In the genomic region with DNA sequence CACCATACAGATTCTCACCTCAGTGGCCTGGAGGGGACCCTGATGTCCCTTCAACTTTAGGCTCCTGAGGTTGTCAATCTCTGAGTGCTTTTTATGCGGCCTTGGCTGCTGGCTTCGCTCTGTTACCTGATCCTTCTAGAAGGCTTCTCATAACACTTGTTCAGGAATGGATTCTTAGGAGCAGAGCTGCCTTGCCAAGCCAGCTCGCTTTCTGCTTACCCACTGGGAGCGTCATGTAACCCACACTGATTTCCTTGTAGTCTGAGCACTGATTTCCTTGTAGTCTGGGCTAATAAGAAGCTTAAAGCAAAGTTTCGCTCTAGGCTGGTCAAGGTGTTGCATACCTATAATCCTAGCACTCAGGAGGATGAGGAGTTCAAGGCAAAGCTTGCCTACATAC, we compare ENCODE assay signal across 29 mouse cellular contexts. TPM values are rescaled to one million over a fixed set of nuclear protein-coding genes. Genes with fewer than 3 reads are reported as not detected.
DNase-seq lines count a peak whose midpoint lies in the region; ATAC-seq and TF ChIP-seq lines count a peak whose summit lies in the region.
"Had no signal": no experiment of that assay in that cellular context is flagged by ENCODE, and none has a peak within 500 bp of the region (broad histone marks: within the 10 kb centered on the region; RNA-seq: fewer than 3 reads in every experiment).

No protein-coding gene starts in this region.

- H3K9me3 ChIP-seq in stomach, postnatal 0 days (ENCODE audit: control insufficient read depth, low read length), result no peaks in the 10 kb centered on the region
- H3K9me3 ChIP-seq: embryonic facial prominence, embryonic 15.5 days; heart, embryonic 15.5 days; hindbrain, embryonic 10.5 days; hindbrain, embryonic 13.5 days; intestine, embryonic 15.5 days had no signal

- no peaks in the 10 kb centered on the region for H3K4me1 ChIP-seq in stomach, postnatal 0 days (replicated peaks; ENCODE audit: control insufficient read depth, insufficient read depth)
- H3K4me1 ChIP-seq: embryonic facial prominence, embryonic 15.5 days; heart, embryonic 15.5 days; hindbrain, embryonic 13.5 days had no signal

- DNase-seq in gastrocnemius, adult 2 months, result peak; percentile 69
- DNase-seq in gastrocnemius, postnatal 36 days, result no peak
- DNase-seq in gastrocnemius, postnatal 14 days, result peak; percentile 12
- DNase-seq in gastrocnemius, postnatal 25 days, result peak; percentile 30
- DNase-seq in stomach, postnatal 0 days (ENCODE audit: low spot score), result no peak
- no peak for DNase-seq in urinary bladder, postnatal 14 days (ENCODE audit: low spot score)
- DNase-seq: adrenal gland, adult 8-10 months; adrenal gland, postnatal 25 days; cerebellum, adult 11-12 months; cerebellum, adult 8-10 months; cerebellum, postnatal 10 days; cerebellum, postnatal 36 days; embryo, embryonic 11 days; forebrain, postnatal 0 days; heart, postnatal 10 days; heart, postnatal 36 days; kidney, adult 18-20 months had no signal

- peak; percentile 53 for ATAC-seq in stomach, postnatal 0 days (ENCODE audit: low FRiP score, low TSS enrichment)
- ATAC-seq: CD4-positive, CD25-positive, alpha-beta regulatory T cell, adult 4 months; forebrain, embryonic 14.5 days; forebrain, postnatal 0 days; hindbrain, embryonic 16.5 days; intestine, embryonic 15.5 days had no signal

- H3K27me3 ChIP-seq in stomach, postnatal 0 days (ENCODE audit: control insufficient read depth, insufficient read depth, low read length), result no peaks in the 10 kb centered on the region
- H3K27me3 ChIP-seq: embryonic facial prominence, embryonic 15.5 days; hindbrain, embryonic 13.5 days; intestine, embryonic 15.5 days had no signal

- H3K36me3 ChIP-seq in stomach, postnatal 0 days (ENCODE audit: control insufficient read depth, insufficient read depth, low read length), result no peaks in the 10 kb centered on the region
- H3K36me3 ChIP-seq: embryonic facial prominence, embryonic 15.5 days; heart, embryonic 15.5 days; hindbrain, embryonic 10.5 days; hindbrain, embryonic 13.5 days; intestine, embryonic 15.5 days had no signal

- H3K27ac ChIP-seq in gastrocnemius, adult 2 months, result peak overlapping the region; percentile 8
- H3K27ac ChIP-seq in stomach, postnatal 0 days (replicated peaks), result peak overlapping the region; percentile 63
- H3K27ac ChIP-seq: embryonic facial prominence, embryonic 15.5 days; heart, embryonic 15.5 days; hindbrain, embryonic 10.5 days; hindbrain, embryonic 13.5 days; intestine, embryonic 15.5 days had no signal

- H3K4me2 ChIP-seq in stomach, postnatal 0 days (replicated peaks; ENCODE audit: low read depth), result no peak overlapping the region
- H3K4me2 ChIP-seq: embryonic facial prominence, embryonic 15.5 days; heart, embryonic 11.5 days; heart, embryonic 15.5 days; hindbrain, embryonic 13.5 days; intestine, embryonic 15.5 days had no signal

- no peak for TF ChIP-seq CTCF in gastrocnemius, adult 2 months (IDR thresholded peaks at IDR 0.05)
- TF ChIP-seq CTCF in stomach, postnatal 0 days (IDR thresholded peaks at IDR 0.05; ENCODE audit: low read depth), result no peak

- no peak overlapping the region for H3K9ac ChIP-seq in stomach, postnatal 0 days (ENCODE audit: low read length)
- H3K9ac ChIP-seq: embryonic facial prominence, embryonic 15.5 days; forebrain, postnatal 0 days; heart, embryonic 15.5 days; hindbrain, embryonic 13.5 days; intestine, embryonic 15.5 days had no signal

- TF ChIP-seq EP300 in stomach, postnatal 0 days (optimal IDR thresholded peaks at IDR 0.05), result no peak

- intact Hi-C loops in gastrocnemius, adult 2 months (cut with DNase I), result no loop called here
- intact Hi-C loops in gastrocnemius, postnatal 36 days (cut with DNase I), result no loop called here
- intact Hi-C loops in gastrocnemius, postnatal 14 days (cut with DNase I; ENCODE audit: low total_unique reads), result no loop called here

- WGBS in stomach, postnatal 0 days, result 66% methylated on average over 5 of the region's 5 CpGs

- no peak overlapping the region for H3K4me3 ChIP-seq in gastrocnemius, adult 2 months
- no peak overlapping the region for H3K4me3 ChIP-seq in stomach, postnatal 0 days (ENCODE audit: low read depth, low read length)
- H3K4me3 ChIP-seq: embryonic facial prominence, embryonic 15.5 days; heart, embryonic 15.5 days; hindbrain, embryonic 10.5 days; hindbrain, embryonic 13.5 days; intestine, embryonic 15.5 days had no signal

RNA-seq across cellular contexts. Expression of a gene that starts 21.0 kb away (rescaled TPM):
- not detected for total RNA-seq in gastrocnemius, adult 2 months (2021)
- under 1 TPM in 1 of 2 experiments, not detected in 1; 0.08 TPM for total RNA-seq in gastrocnemius, postnatal 36 days (2021)
- under 1 TPM; 0.13 to 0.53 TPM for total RNA-seq in gastrocnemius, postnatal 14 days (2021)
- under 1 TPM in 1 of 2 experiments, not detected in 1; 0.21 TPM for total RNA-seq in gastrocnemius, postnatal 25 days (2021)
- 7.9 and 8.5 TPM in 2 replicates for polyA plus RNA-seq in stomach, postnatal 0 days (2015; fragmentation: Nextera tagmentation; extraction: Ambion mirVana)
- total RNA-seq: granulocyte monocyte progenitor cell, adult 5-6 weeks; MEL had no signal
- polyA plus RNA-seq: C2C12; CD4-positive, CD25-positive, alpha-beta regulatory T cell, adult 4 months had no signal

RNA-seq across cellular contexts. Expression of a gene that starts 33.6 kb away (rescaled TPM):
- 10 to 100 TPM in 1 of 2 experiments, 1 to 10 TPM in 1; 8.1 to 15.6 TPM for total RNA-seq in gastrocnemius, adult 2 months (2021)
- total RNA-seq in gastrocnemius, postnatal 36 days (2021), result 1 to 10 TPM; 7.3 to 7.9 TPM
- total RNA-seq in gastrocnemius, postnatal 14 days (2021), result 1 to 10 TPM; 7.8 to 8.7 TPM
- total RNA-seq in gastrocnemius, postnatal 25 days (2021), result 10 to 100 TPM in 1 of 2 experiments, 1 to 10 TPM in 1; 7.3 to 10.6 TPM
- 5.9 and 7.0 TPM in 2 replicates for polyA plus RNA-seq in stomach, postnatal 0 days (2015; fragmentation: Nextera tagmentation; extraction: Ambion mirVana)
- total RNA-seq: MEL had no signal
- polyA plus RNA-seq: C2C12; CD4-positive, CD25-positive, alpha-beta regulatory T cell, adult 4 months had no signal

Comparison
In these comparisons a context has a peak if more than half of its experiments do, and no peak if none do; other contexts are left out.
1. DNase-seq: peak in gastrocnemius, adult 2 months (single experiment), gastrocnemius, postnatal 14 days (single experiment) and gastrocnemius, postnatal 25 days (single experiment); none in gastrocnemius, postnatal 36 days (0 of 2), stomach, postnatal 0 days (single experiment) and urinary bladder, postnatal 14 days (single experiment).